24 mouse cellular contexts compared by ENCODE assay signal in the genomic region with DNA sequence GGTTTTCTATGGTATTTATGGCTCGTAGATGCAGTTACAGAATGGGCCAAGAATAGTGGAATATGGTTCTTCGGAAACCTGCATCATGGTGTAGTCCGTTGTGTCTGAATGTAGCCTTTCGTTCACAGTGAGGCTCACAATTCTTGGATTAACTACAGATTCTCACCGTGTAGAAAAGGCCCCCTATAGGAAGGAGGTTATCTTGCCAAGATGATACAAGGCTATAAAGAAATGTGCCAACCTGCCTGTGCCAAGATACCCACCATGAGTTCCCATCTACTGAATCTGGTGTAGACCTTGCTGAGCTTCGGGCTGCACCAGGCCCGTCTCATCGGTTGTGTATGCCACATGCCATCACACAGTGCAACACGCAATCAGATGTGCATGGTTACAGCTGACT.
"Had no signal": no experiment of that assay in that cellular context is flagged by ENCODE, and none has a peak within 500 bp of the region (broad histone marks: within the 10 kb centered on the region; RNA-seq: fewer than 3 reads in every experiment).

No protein-coding gene starts in this region.

- H3K27ac ChIP-seq: embryonic facial prominence, embryonic 10.5 days; embryonic facial prominence, embryonic 12.5 days; embryonic facial prominence, embryonic 13.5 days; embryonic facial prominence, embryonic 15.5 days; forebrain, embryonic 10.5 days; forebrain, embryonic 12.5 days; forebrain, embryonic 13.5 days; forebrain, embryonic 15.5 days; gastrocnemius, adult 2 months; heart, adult 2 months; heart, embryonic 10.5 days had no signal

- DNase-seq: cerebellum, adult 8-10 months; cerebellum, adult 9-10 months; cerebellum, postnatal 25 days; cerebellum, postnatal 36 days; embryo, embryonic 11 days; forebrain, postnatal 0 days; gastrocnemius, adult 2 months; gastrocnemius, postnatal 10 days; gastrocnemius, postnatal 14 days; gastrocnemius, postnatal 25 days; gastrocnemius, postnatal 36 days; heart, adult 11 months; heart, adult 18-20 months; heart, adult 2 months had no signal

- H3K4me1 ChIP-seq: embryonic facial prominence, embryonic 15.5 days; heart, embryonic 10.5 days had no signal

- H3K4me3 ChIP-seq: embryonic facial prominence, embryonic 10.5 days; embryonic facial prominence, embryonic 12.5 days; embryonic facial prominence, embryonic 13.5 days; embryonic facial prominence, embryonic 15.5 days; erythroblast, embryonic 14.5 days; forebrain, embryonic 10.5 days; forebrain, embryonic 12.5 days; forebrain, embryonic 13.5 days; forebrain, embryonic 15.5 days; gastrocnemius, adult 2 months; heart, adult 2 months; heart, embryonic 10.5 days had no signal

- H3K27me3 ChIP-seq: embryonic facial prominence, embryonic 12.5 days; embryonic facial prominence, embryonic 13.5 days; embryonic facial prominence, embryonic 15.5 days; forebrain, embryonic 15.5 days had no signal
